Mouse (Mus musculus): Measurements from ENCODE around the gene Bach2.

Bach2 gene

DNA sequence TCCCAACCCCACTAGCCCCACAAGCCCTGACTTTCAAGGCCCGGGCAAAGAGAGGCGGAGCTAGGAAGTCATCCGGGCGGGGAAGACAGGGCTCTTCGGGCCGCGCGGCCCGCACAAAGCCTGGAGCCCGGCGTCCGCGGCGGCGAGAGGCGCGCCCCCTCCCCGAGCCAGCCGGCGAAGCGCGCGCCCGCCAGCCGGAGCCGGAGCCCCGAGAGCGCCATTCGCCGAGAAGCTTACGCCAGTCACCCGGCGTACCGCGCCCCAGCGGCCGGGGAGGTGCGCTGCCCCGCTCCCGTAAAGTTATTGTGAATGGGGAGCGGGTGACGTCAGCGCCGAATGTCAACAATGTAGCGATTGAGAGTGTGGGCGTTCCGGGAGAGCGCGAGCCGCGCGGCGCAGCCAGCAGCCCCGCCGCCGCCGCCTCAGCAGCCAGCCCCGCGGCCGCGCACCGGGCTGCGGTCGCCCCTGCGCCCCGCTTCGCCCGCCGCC, at the start of gene Bach2:
Gene Bach2 (plus strand): TSS at position 439 of the 489 bp plus-strand sequence.
- DNase-seq (ENCODE audit: low read depth, low spot score) = peak; percentile 71

DNA sequence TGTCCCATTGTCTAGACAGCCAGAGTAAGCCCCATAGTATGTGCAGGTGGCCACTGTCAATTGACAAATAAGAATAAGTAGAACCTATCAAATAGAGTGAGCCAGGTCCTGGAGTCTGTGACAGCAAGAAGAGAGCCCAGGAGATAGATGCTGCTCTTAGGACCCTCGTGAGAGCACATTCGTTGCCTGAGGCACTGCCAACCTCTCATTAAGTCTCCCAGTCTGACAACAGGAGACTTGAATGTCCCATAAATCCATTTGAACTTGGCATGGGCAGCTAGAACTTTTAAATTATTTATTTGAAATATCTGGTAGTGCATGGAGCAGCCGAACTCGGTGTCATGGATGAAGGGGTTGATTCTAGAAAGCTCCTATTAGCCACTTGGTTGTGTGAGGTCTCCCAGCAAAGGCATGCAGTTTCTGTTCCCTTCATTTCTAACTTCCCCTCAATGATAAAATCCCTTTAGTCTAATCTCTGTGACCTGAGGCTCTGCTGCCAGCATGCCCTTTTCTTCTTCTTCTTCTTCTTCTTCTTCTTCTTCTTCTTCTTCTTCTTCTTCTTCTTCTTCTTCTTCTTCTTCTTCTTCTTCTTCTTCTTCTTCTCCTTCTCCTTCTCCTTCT, 49.1 kb upstream of the Bach2 start:
- no peak for DNase-seq (ENCODE audit: low read depth, low spot score)

GRCm38 (mm10) chr4:32190506-32190905, 48.1 kb upstream of the Bach2 start:
- DNase-seq (ENCODE audit: low read depth, low spot score) = no peak

GRCm38 (mm10) chr4:32195945-32196921, 42.4 kb upstream of the Bach2 start:
- peak; percentile 51 for DNase-seq (ENCODE audit: low read depth, low spot score)

GRCm38 (mm10) chr4:32198031-32198430, 40.6 kb upstream of the Bach2 start:
- no peak for DNase-seq (ENCODE audit: low read depth, low spot score)

GRCm38 (mm10) chr4:32198589-32198988, 40.0 kb upstream of the Bach2 start:
- DNase-seq (ENCODE audit: low read depth, low spot score) = no peak

DNA sequence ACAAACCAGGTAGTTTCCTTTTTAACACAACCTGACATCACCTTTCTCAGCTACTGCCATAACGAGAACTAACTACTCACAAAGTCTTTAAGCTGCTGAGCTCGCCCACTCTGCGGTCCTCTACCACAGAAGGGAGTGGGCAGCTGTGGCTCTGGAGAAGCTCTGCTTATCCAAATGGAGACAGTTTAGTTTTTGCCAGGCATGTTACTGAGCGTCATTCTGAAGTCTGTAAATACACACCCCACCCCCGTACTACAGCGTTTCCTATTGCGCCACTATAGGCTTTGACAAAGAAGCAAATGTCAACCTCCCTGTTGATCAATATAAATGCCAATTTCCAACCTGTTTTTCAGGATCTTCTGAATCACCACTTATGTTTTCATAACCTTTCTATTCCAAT, 39.4 kb upstream of the Bach2 start:
- DNase-seq (ENCODE audit: low read depth, low spot score) = no peak

- DNase-seq (ENCODE audit: low read depth, low spot score) = no peak
These were observed 37.5 kb upstream of the Bach2 start for GRCm38 (mm10) chr4:32201114-32201513.

DNA sequence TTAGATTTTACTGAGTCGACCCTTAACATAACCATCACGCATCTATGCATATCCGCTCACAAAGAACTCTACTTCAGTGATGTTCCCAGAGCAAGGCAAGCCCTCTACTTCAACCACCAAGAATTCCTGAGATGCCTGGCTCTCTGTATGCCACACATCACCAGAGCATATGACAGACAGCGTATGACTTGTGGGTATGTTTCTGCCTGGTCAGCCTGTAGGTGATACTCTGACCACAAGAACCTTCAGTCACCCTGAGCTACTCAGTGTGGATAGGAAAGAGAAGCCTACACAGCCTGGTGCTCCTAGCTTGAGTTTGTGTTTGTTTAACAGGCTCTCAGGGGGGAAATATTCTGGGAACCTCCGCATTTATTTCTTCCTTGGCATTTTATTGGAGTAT, 36.2 kb upstream of the Bach2 start:
- peak; percentile 47 for DNase-seq (ENCODE audit: low read depth, low spot score)

DNA sequence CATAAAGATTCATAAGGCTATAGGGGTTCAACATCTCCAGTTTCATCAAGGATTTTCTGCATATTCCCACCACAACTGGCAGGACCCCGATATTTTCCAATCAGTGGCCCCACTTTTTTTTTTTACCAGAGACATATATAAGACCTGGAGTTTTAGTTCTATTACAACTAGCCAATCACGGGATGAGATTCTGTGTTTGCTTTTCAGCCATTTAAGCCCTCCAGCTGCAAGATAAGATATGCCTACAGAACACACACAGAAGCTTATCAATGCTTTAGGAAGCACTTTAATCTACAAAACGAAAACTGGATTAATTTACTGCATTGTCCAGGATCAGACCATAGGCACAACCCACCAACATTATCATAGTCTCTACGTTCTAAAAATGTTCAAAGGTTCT, 33.8 kb upstream of the Bach2 start:
- DNase-seq (ENCODE audit: low read depth, low spot score) = no peak

GRCm38 (mm10) chr4:32205825-32206224, 32.8 kb upstream of the Bach2 start:
- no peak for DNase-seq (ENCODE audit: low read depth, low spot score)

GRCm38 (mm10) chr4:32209995-32210394, 28.6 kb upstream of the Bach2 start:
- DNase-seq (ENCODE audit: low read depth, low spot score) = no peak

GRCm38 (mm10) chr4:32210424-32211184, 28.0 kb upstream of the Bach2 start:
- no peak for DNase-seq (ENCODE audit: low read depth, low spot score)

- no peak for DNase-seq (ENCODE audit: low read depth, low spot score)
These were observed 26.0 kb upstream of the Bach2 start for GRCm38 (mm10) chr4:32212593-32212992.

- DNase-seq (ENCODE audit: low read depth, low spot score) = no peak
These were observed 22.1 kb upstream of the Bach2 start for GRCm38 (mm10) chr4:32216466-32216865.

DNA sequence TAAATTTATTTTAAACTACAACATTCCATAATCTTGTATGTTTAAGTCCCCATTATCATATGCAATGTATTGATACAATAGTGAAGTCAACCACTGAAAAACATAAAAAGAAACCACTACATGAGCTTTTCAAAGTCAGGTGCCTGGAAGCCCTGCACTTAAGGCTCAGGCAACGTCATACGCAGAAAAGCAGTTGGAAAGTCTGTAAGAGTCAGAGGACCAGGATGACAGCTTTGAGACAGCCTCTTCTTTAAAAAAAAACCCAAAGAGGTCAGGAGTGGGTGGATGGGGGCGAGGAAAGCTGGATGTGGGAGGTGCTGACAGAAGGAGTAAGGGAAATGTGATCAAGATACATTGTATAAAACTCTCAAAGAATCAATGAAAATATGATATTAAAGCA, 21.6 kb upstream of the Bach2 start:
- DNase-seq (ENCODE audit: low read depth, low spot score) = no peak

DNA sequence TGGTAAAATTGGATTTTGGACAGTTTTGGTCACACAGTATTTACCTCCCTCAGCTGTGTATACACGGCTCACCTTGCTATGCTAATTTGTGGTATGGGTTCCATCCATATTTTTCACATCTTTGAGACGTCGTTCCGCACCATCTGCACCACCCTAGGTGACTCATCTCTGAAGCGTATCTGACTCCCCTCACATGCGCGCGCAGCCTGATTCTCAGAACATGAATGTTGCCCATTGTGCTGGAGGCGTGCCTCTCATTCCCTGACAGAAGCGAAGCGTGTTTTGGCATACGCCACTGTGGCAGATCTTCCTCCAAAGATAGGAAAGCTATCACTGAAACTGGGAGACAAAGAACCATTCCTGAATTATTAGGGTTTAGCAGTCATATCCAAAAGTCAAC, 21.0 kb upstream of the Bach2 start:
- no peak for DNase-seq (ENCODE audit: low read depth, low spot score)

DNA sequence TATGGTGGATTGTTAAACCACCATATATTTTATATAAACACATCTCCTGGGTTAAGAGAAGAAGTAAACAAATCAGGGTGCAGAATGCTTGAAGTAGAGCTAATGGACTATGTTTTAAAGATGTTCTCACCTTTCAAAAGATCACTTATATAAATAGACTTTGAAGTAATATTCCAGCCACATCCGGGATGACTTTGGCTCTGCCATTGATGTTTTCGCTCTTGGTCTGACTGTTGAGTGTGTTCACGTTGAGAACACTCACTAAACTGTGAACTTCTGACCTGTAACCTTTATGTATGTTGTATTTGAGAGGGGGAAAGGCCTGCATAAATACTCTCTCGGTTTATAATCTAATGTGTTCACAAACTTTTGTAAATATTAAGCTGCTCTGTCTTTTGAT, 20.2 kb upstream of the Bach2 start:
- no peak for DNase-seq (ENCODE audit: low read depth, low spot score)

- no peak for DNase-seq (ENCODE audit: low read depth, low spot score)
These were observed 19.0 kb upstream of the Bach2 start for GRCm38 (mm10) chr4:32219428-32220128.

DNA sequence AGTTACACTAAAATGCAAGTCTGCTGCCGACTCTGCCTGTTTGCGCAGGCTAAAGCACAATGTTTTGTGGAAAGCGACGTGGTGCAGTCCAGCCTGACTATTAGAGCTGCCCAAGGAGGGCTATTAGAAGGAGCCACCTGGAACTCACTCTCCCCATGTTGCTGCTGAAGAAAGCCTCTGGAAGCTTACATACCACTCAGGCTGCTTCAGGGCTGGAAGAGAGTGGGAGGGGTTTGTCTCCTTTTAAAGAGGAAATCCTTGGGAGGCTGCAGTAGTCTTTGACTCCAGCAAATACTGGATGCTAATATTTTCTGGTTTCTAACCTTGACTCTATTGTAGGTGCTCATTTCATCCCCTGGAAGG, 18.5 kb upstream of the Bach2 start:
- DNase-seq (ENCODE audit: low read depth, low spot score) = peak; percentile 33

- peak; percentile 96 for DNase-seq (ENCODE audit: low read depth, low spot score)
These were observed 17.6 kb upstream of the Bach2 start for GRCm38 (mm10) chr4:32220961-32221360.

Measured in 3T3-L1 (cell line).